Mouse (Mus musculus) liver, adult 2 months (tissue): ENCODE results near the gene Cps1.

Source experiments
- CTCF ChIP-seq: fragments of 200-500 bp; IDR thresholded peaks from 2 replicates; pipeline ENCODE4 v1.5.1; 2011; ENCODE audit warnings: low read depth, low read length, control low read depth
- POLR2A ChIP-seq: fragments of 200-500 bp; IDR thresholded peaks from 2 replicates; pipeline ENCODE4 v1.6.1; 2011; ENCODE audit warnings: low read length, control low read depth; ENCODE audit not compliant: insufficient read depth; ENCODE audit errors: extremely low read depth

DNA sequence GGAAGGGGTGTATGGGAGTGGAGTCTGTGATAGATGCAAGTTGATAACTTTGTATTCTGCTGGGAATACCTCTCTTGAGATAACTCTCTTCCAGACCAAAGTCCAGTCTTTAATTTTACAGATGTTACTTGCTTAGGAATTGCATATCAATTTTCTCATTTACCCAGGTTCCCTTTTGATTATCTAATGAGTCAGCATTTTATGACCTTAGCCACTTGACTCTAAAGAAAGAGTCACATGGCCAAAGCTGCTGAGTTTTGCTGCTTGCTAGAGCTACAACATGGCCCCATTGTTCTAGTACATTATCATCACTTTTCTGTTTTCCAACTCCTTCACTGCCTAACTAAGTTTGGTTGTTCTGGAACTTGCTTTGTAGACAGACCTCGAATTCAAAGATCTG lies 153.4 kb downstream of the Cps1 start:
- no peak for TF ChIP-seq POLR2A
- TF ChIP-seq CTCF: no peak
